Mouse (Mus musculus): ENCODE results near the gene Dnaja4. TPM values are rescaled to one million over a fixed set of nuclear protein-coding genes. Genes with fewer than 3 reads are reported as not detected.

The Dnaja4 gene
- polyA plus RNA-seq, 1 experiment from 2014 or later: 3.0 TPM

DNA sequence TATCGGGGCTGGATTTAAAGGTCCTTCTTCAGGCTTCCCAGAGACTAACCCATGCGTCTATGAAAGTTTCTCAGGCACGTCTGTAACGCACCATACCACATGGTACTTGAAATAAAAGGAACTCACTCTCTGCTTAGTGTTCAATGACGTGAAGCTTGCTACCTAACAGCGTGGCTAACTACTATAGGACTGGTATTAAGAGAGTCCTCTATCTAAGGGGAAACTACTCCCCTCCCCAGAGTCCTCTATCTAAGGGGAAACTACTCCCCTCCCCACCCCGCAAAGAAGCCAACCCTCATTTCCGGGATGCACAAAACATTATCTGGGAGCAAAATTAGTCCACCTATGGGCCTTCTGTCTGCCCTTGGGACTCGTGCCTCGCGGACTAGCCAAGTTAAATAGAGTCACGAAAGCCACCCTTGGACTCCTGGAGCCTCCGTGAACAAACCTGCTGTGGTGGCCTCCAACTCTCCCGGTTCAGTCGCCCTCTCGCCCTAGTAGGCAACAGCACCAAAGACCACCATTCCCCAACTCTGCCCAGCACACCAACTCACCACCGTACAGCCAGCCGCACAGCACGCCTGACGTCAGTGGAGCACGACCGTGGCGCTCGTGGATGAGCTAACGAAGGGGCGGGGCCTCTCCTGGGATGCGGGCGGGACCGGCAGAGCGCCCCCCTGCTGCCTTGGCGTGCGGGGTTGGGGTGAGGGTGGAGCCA lies 35.4 kb downstream of the Dnaja4 start, which contains the start of gene Wdr61:
TSS of gene Wdr61 (minus strand) at position 599 of the 718 bp plus-strand sequence.
- Histone ChIP-seq H3K9me3 (ENCODE audit: control insufficient read depth, low read length) (no peaks in the 10 kb centered on the region), H3K27me3 (ENCODE audit: control insufficient read depth, insufficient read depth, low read length) (no peaks in the 10 kb centered on the region), H3K4me1 (ENCODE audit: control insufficient read depth, insufficient read depth, low read length) (peaks cover 9% of the 10 kb centered on the region), H3K9ac (ENCODE audit: low read depth, low read length) (peak within 1 kb of the TSS; percentile 80), H3K27ac (ENCODE audit: low read depth, low read length) (no peak within 1 kb of the TSS), H3K4me3 (ENCODE audit: low read length) (peak within 1 kb of the TSS; percentile 85), H3K4me2 (replicated peaks; ENCODE audit: low read depth, low read length) (peak within 1 kb of the TSS; percentile 76), H3K36me3 (ENCODE audit: control insufficient read depth, insufficient read depth, low read length) (peaks cover 15% of the 10 kb centered on the region; the same call in 1 of the 2 replicates)
- peak; percentile 97 for ATAC-seq (ENCODE audit: low FRiP score, low TSS enrichment)
- WGBS: 2% methylated on average over 32 of the region's 32 CpGs

DNA sequence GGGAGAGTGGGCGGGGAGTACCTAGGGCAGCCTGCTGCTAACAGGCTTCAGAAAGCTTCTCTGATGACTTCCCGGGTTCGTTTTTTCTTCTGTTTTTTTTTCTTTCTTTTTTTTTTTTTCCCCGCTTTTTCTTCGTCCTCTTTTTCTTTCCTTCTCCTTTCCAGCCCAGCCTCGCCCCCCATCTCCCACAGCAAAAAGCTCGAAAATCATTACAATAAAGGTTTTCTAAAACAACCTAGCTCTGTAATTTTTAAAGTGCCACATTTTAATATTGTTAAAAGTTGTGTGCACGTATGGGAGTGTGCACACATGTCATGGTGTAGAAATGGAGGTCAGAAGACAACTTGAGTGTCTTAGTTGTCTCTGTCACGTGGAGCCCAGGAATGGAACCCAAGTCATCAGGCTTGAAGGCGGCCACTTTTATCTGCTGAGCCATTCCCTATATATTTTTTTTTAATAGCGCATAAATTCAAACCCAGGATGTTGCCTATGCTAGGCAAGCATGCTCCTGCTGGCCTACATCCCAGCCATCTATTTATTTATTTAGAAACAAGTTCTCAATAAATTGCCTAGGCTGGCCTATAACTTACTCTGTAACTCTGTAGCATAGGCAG lies 36.1 kb downstream of the Dnaja4 start:
- Histone ChIP-seq H3K9me3 (ENCODE audit: control insufficient read depth, low read length) (no peaks in the 10 kb centered on the region), H3K27ac (ENCODE audit: low read depth, low read length) (no peak overlapping the region), H3K4me3 (ENCODE audit: low read length) (peak overlapping the region; percentile 85), H3K36me3 (ENCODE audit: control insufficient read depth, insufficient read depth, low read length) (peaks cover 9% of the 10 kb centered on the region; the same call in 1 of the 2 replicates), H3K4me1 (ENCODE audit: control insufficient read depth, insufficient read depth, low read length) (peaks cover 9% of the 10 kb centered on the region), H3K4me2 (replicated peaks; ENCODE audit: low read depth, low read length) (peak overlapping the region; percentile 76), H3K9ac (ENCODE audit: low read depth, low read length) (peak overlapping the region; percentile 80; the same call in 1 of the 2 replicates), H3K27me3 (ENCODE audit: control insufficient read depth, insufficient read depth, low read length) (no peaks in the 10 kb centered on the region)
- no peak for ATAC-seq (ENCODE audit: low FRiP score, low TSS enrichment)
- WGBS: 17% methylated on average over 11 of the region's 11 CpGs

DNA sequence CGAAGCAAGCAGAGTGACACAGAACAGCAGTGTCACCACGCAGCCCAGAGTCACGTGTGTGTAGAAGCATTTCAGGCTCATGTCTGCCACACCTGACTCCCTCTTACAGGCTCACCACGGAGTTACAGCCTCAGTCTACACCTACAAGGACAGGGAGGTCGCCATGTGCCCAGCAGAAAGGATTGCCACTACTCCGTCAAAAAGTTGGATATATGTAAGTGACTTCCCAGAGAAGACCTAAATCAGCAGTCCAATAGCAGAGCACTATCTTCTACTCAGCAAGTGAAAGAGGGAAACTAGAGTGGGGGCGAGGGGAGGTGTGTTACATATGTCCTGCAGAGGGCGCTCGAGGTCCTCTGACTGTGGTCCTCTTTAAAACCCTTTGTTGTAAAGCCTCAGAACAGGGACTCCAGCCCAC lies 37.6 kb downstream of the Dnaja4 start:
- H3K4me3 ChIP-seq (ENCODE audit: low read length): no peak overlapping the region

DNA sequence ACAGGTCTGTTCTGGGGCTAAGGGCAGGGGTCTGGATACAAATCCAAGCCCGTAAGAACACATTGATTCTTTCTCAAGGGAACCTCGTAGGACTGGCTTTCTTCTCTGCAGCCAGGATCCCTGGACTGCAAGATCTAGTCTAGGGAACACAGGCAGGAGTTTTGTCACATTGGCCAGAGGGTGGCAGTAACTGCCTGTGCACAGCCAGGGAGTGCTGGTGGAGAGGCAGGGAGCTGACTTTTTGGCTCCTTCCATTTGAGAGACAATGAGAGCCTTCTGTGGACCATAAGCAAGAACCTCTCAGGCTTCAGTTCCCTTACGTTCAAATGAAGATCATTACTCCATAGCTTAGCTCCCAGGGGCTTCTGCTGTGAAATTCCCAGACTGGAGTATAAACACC lies 39.7 kb downstream of the Dnaja4 start:
- ATAC-seq (ENCODE audit: low FRiP score, low TSS enrichment): no peak; the same call in 1 of the 2 replicates
- Histone ChIP-seq H3K4me1 (ENCODE audit: control insufficient read depth, insufficient read depth, low read length) (peaks cover 4% of the 10 kb centered on the region), H3K27ac (ENCODE audit: low read depth, low read length) (no peak overlapping the region), H3K36me3 (ENCODE audit: control insufficient read depth, insufficient read depth, low read length) (no peaks in the 10 kb centered on the region), H3K4me3 (ENCODE audit: low read length) (no peak overlapping the region), H3K27me3 (ENCODE audit: control insufficient read depth, insufficient read depth, low read length) (no peaks in the 10 kb centered on the region), H3K9ac (ENCODE audit: low read depth, low read length) (no peak overlapping the region), H3K9me3 (ENCODE audit: control insufficient read depth, low read length) (no peaks in the 10 kb centered on the region), H3K4me2 (replicated peaks; ENCODE audit: low read depth, low read length) (no peak overlapping the region)
- WGBS: 26% methylated on average over 3 of the region's 3 CpGs

More for the DNA sequence above, 37.6 kb downstream of the Dnaja4 start:
- H3K4me1 ChIP-seq (ENCODE audit: control insufficient read depth, insufficient read depth, low read length): peaks cover 9% of the 10 kb centered on the region
- no peaks in the 10 kb centered on the region for H3K9me3 ChIP-seq (ENCODE audit: control insufficient read depth, low read length)
- no peaks in the 10 kb centered on the region for H3K36me3 ChIP-seq (ENCODE audit: control insufficient read depth, insufficient read depth, low read length)
- 0 out of 2 replicates have a peak, but pooled peaks have one; percentile 2 for ATAC-seq (ENCODE audit: low FRiP score, low TSS enrichment)
- no peak overlapping the region for H3K4me2 ChIP-seq (replicated peaks; ENCODE audit: low read depth, low read length)
- 19% methylated on average over 9 of the region's 9 CpGs for WGBS
- no peak overlapping the region for H3K27ac ChIP-seq (ENCODE audit: low read depth, low read length)
- no peaks in the 10 kb centered on the region for H3K27me3 ChIP-seq (ENCODE audit: control insufficient read depth, insufficient read depth, low read length)
- H3K9ac ChIP-seq (ENCODE audit: low read depth, low read length): no peak overlapping the region

DNA sequence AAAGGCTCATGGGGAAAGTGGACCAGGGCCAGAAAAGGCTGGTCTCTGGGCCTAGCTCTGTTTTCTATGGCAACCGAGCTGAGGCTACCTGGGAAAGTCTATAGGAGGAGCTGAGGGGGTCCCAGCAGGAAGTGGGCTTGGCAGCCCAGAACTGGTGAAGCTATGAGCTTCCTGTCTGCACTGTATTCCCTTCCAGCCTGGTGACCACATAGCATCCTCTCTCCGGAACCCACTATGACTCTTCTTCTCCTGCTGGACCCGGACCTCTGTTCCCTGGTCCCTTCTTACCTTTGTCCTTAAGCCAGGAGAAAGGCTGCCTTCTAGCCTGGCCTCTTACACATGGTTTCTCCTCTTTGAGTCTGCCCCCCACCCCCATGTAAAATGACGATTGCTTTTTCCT lies 45.2 kb downstream of the Dnaja4 start:
- Histone ChIP-seq H3K9ac (ENCODE audit: low read depth, low read length) (no peak overlapping the region), H3K4me1 (ENCODE audit: control insufficient read depth, insufficient read depth, low read length) (no peaks in the 10 kb centered on the region), H3K27ac (ENCODE audit: low read depth, low read length) (no peak overlapping the region), H3K4me2 (replicated peaks; ENCODE audit: low read depth, low read length) (no peak overlapping the region), H3K9me3 (ENCODE audit: control insufficient read depth, low read length) (no peaks in the 10 kb centered on the region), H3K4me3 (ENCODE audit: low read length) (no peak overlapping the region), H3K27me3 (ENCODE audit: control insufficient read depth, insufficient read depth, low read length) (no peaks in the 10 kb centered on the region), H3K36me3 (ENCODE audit: control insufficient read depth, insufficient read depth, low read length) (no peaks in the 10 kb centered on the region)
- WGBS: 78% methylated on average over 4 of the region's 4 CpGs
- ATAC-seq (ENCODE audit: low FRiP score, low TSS enrichment): no peak

DNA sequence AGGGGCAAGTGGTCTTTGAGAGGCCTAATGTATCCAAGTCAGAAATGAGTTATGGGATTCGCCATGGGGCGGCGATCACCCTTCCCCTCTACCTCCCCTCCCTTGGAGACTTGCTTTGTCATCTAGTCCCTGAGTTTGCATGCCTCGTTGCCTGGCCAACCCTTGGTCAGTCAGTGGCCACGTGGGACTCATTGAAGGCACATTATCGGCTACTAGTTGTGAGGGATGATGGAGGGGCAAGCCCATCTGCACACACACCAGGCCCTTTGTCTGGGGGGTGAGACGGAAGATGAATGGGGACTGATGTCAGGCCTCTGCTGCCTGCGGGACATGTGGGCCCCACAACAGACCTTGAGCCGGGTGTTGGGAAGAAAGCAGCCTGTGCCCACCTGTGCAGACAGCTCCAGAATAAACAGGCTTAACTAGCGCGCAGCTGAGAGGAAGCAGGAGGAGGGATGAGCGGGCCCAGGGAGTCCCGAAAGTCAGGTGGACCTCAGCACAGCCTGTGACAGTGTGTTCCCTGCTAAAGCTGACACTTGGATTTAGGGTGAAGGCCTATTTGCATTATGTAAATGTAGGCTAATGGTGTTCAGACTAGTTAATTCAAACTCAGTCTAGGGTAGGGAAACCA lies 47.2 kb downstream of the Dnaja4 start:
- Histone ChIP-seq H3K4me3 (ENCODE audit: low read length) (no peak overlapping the region), H3K4me2 (replicated peaks; ENCODE audit: low read depth, low read length) (no peak overlapping the region), H3K27me3 (ENCODE audit: control insufficient read depth, insufficient read depth, low read length) (no peaks in the 10 kb centered on the region), H3K9me3 (ENCODE audit: control insufficient read depth, low read length) (no peaks in the 10 kb centered on the region), H3K27ac (ENCODE audit: low read depth, low read length) (no peak overlapping the region), H3K4me1 (ENCODE audit: control insufficient read depth, insufficient read depth, low read length) (no peaks in the 10 kb centered on the region), H3K36me3 (ENCODE audit: control insufficient read depth, insufficient read depth, low read length) (no peaks in the 10 kb centered on the region), H3K9ac (ENCODE audit: low read depth, low read length) (no peak overlapping the region)
- ATAC-seq (ENCODE audit: low FRiP score, low TSS enrichment): 0 out of 2 replicates have a peak, but pooled peaks have one; percentile 30
- WGBS: 38% methylated on average over 13 of the region's 13 CpGs

DNA sequence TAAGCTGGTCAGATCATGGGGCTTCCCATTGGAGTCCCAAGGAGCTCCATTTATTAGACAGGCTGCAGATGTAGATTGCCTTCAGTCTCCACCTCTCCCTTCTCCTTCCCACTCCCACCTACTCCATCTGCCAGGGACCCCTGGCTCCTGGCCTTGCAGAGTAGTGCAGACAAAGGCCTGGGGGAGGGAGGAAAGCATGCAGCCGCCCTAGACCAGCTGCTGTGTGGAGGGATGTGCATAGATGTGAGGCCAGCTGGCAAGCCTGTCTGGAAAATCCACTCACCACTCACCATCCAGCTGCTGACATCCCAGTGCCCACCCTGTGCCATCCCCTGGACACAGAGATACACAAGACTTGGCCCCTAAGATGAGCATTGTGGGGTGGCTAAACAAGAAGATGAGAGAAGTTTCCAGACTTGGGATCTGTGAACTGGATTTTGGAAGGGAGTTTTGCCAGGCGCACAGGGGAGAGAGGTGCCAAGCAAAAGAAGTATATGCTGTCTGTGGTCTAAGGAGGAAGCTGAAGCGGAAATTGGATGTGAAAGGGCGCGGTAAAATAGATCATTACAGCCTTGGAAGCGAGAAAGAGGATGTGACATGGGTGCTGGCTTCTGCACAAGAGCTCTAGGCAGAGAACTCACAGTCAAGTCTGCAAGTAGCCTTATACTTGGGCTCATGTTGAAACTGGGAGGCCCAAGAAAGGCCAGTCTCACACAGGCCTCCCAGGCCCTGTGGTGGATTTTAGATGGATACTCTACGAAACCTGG lies 51.7 kb downstream of the Dnaja4 start:
- no peaks in the 10 kb centered on the region; the same call in 1 of the 2 replicates for H3K27me3 ChIP-seq (ENCODE audit: control insufficient read depth, insufficient read depth, low read length)
- no peaks in the 10 kb centered on the region for H3K9me3 ChIP-seq (ENCODE audit: control insufficient read depth, low read length)
- H3K4me3 ChIP-seq (ENCODE audit: low read length): no peak overlapping the region
- ATAC-seq (ENCODE audit: low FRiP score, low TSS enrichment): no peak
- H3K4me2 ChIP-seq (replicated peaks; ENCODE audit: low read depth, low read length): no peak overlapping the region
- WGBS: 79% methylated on average over 7 of the region's 7 CpGs
- no peak overlapping the region for H3K27ac ChIP-seq (ENCODE audit: low read depth, low read length)
- no peaks in the 10 kb centered on the region for H3K4me1 ChIP-seq (ENCODE audit: control insufficient read depth, insufficient read depth, low read length)
- H3K9ac ChIP-seq (ENCODE audit: low read depth, low read length): no peak overlapping the region
- H3K36me3 ChIP-seq (ENCODE audit: control insufficient read depth, insufficient read depth, low read length): no peaks in the 10 kb centered on the region

DNA sequence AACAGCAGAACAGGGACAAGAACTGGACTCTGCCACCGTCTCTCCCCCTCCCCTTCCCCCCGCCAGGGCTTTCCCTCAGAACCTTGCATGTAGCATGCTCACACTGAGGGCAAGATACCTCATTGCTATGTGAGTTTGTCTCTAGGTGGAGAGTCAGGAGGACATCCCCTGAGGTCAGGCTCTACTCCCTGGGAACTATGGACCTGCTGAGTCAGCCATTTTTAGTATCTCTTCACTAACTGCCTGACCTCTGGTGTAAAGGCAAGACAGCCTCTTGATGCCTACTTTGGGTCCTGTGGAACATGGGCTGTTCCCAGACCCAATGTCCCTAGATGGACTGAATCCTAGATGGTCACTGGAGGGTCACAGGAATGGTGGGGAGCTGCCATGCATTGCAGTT lies 53.0 kb downstream of the Dnaja4 start:
- Histone ChIP-seq H3K9me3 (ENCODE audit: control insufficient read depth, low read length) (no peaks in the 10 kb centered on the region), H3K4me1 (ENCODE audit: control insufficient read depth, insufficient read depth, low read length) (no peaks in the 10 kb centered on the region), H3K27me3 (ENCODE audit: control insufficient read depth, insufficient read depth, low read length) (no peaks in the 10 kb centered on the region; the same call in 1 of the 2 replicates), H3K27ac (ENCODE audit: low read depth, low read length) (no peak overlapping the region), H3K4me2 (replicated peaks; ENCODE audit: low read depth, low read length) (no peak overlapping the region), H3K4me3 (ENCODE audit: low read length) (no peak overlapping the region), H3K36me3 (ENCODE audit: control insufficient read depth, insufficient read depth, low read length) (no peaks in the 10 kb centered on the region), H3K9ac (ENCODE audit: low read depth, low read length) (no peak overlapping the region)
- 90% methylated on average over 2 of the region's 2 CpGs for WGBS
- ATAC-seq (ENCODE audit: low FRiP score, low TSS enrichment): no peak

Measured in kidney, embryonic 14.5 days (tissue).